Mouse (Mus musculus) embryo, embryonic 11.5 days (tissue): ENCODE results near the gene Gpr4.

Experiments used
- DNase-seq: peaks from one replicate; pipeline ENCODE4 v3.0.0-alpha.2; 2012; ENCODE audit warnings: low read depth, low spot score

The Gpr4 gene

GRCm38 (mm10) chr7:19227883-19228792 lies 15.8 kb downstream of the Gpr4 start, which contains the start of gene Opa3:
Gene Opa3 (plus strand): TSS chr7:19228334.
- DNase-seq, result peak; percentile 100

GRCm38 (mm10) chr7:19228793-19229148 lies 16.4 kb downstream of the Gpr4 start:
- no peak for DNase-seq

GRCm38 (mm10) chr7:19229404-19229803 lies 17.1 kb downstream of the Gpr4 start:
- DNase-seq, result no peak

DNA sequence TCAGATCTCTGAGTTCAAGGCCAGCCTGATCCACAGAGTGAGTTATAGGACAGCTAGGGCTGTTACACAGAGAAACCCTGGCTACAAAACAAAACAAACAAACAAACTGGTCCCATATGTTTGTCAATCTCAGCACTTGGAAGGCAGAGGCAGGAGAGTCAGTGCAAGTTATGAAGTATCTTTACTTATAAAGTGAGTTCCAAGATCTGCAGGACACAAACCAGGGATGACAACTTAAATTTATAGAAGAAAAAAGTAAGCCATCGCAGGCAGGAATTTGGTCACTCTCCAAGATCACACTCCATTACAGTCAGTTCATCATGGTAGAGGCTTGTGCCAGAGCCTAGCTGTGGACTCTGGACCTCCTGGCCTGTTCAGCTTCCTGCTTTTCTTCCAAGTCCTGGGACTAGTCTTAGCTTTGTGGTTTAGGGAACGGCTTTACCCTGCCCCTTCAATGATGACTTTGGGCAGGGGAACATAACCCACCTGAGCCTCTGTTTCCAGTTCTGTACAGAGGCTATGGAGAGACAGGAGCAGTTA lies 17.8 kb downstream of the Gpr4 start:
- no peak for DNase-seq

- no peak for DNase-seq
Measured at GRCm38 (mm10) chr7:19230899-19231298, 18.6 kb downstream of the Gpr4 start.

DNA sequence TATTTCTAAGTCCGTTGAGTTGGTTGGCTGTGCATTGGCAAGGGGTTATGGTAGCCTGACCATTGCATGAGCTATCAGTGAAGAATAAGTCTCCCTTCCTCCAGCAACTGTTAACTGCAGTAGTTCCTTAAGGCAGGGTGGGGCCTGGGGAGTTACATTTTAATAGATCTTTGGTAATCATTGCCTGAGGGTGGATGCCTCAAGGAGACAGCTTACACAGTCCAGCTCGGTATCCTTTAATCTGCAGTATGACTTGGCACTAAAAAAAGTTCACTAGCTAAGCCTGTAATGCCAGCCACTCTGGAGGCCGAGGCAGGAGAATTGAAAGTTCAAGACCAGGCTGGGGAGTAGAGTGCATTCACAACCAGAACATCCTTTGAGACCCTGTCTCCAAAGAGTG lies 19.5 kb downstream of the Gpr4 start:
- no peak for DNase-seq

DNA sequence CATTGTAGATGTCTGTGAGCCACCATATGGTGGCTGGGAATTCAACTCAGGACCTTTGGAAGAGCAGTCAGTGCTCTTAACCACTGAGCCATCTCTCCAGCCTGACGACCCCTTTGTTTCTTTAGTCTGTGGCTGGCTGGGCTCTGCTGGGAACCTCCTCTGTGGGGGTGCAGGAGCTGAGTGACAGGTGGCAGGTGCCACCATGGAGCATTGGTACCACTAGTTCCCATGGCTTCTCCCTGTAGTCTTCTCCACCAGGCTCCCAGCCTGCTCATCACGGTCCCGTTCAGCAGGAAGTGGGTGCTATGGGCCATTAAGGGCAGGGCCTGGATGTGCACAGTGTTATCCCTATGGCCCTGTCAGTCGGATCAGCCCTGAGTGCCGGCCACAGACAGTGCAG lies 22.3 kb downstream of the Gpr4 start:
- no peak for DNase-seq

GRCm38 (mm10) chr7:19235092-19235671 lies 22.8 kb downstream of the Gpr4 start:
- DNase-seq, result no peak

DNA sequence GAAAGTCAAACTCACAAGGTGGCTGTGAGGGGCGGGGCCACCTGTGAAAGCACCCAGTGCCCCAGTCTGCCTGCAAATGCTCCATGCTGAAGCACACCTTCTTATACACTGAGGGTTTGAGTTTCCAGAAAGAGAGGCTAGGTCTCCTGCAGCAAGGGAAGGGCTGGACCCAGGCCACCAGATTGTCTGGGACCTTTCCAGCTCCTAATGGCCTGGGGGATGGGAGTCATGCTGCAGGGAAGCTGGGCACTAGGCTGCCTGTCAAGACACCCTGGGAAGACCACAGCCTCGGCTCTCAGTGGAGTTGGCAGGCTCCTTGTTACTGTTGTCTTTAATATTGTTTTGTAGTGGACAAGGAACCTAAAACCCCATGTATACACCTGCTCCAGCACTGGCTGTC lies 24.1 kb downstream of the Gpr4 start:
- DNase-seq, result no peak

DNA sequence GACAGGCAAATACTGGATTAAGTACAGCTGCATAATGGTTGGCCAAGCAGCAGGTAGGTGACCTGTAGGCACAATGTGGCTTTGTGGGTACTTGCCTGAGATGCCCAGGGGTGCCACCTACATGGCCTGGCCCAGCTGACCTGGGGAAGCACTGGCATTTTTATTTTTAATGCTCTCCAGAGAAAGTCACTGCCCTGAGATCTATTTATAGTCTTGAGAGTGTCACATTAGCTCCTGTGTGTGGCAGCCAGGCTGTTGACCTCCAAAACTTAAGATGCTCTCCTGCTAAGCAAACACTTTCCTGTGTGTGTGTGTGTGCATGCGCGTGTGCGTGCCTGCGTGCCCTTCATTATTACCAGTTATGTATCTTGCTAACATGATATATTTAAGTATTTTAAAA lies 26.0 kb downstream of the Gpr4 start:
- DNase-seq, result no peak

- peak; percentile 82 for DNase-seq
Measured at GRCm38 (mm10) chr7:19239423-19239822, 27.1 kb downstream of the Gpr4 start.

DNA sequence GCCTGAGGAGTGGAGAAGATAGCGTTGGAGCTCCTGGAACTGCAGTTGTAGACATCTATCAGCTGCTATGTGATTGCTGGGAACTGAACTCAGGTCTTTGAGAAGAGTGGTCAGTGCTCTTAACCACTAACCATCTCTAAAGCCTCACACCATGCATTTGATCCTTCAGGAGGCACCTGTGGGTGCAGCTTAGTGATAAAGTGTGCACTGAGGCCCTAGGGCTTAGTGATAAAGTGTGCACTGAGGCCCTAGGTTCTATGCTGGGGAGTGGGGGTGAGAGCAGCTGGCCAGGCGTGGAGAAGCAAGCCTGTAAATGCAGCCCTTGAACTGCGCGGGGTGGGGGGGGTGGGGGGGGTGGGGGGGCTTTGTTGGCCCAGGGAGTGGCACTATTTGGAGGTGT lies 27.6 kb downstream of the Gpr4 start:
- DNase-seq, result no peak

GRCm38 (mm10) chr7:19240905-19241463 lies 28.6 kb downstream of the Gpr4 start:
- no peak for DNase-seq

- no peak for DNase-seq
Measured at GRCm38 (mm10) chr7:19242005-19242404, 29.7 kb downstream of the Gpr4 start.

- no peak for DNase-seq
Measured at GRCm38 (mm10) chr7:19243858-19244257, 31.5 kb downstream of the Gpr4 start.

- no peak for DNase-seq
Measured at GRCm38 (mm10) chr7:19245083-19245482, 32.7 kb downstream of the Gpr4 start.

- DNase-seq, result no peak
Measured at GRCm38 (mm10) chr7:19246855-19247254, 34.5 kb downstream of the Gpr4 start.

GRCm38 (mm10) chr7:19247511-19247910 lies 35.2 kb downstream of the Gpr4 start:
- DNase-seq, result no peak

DNA sequence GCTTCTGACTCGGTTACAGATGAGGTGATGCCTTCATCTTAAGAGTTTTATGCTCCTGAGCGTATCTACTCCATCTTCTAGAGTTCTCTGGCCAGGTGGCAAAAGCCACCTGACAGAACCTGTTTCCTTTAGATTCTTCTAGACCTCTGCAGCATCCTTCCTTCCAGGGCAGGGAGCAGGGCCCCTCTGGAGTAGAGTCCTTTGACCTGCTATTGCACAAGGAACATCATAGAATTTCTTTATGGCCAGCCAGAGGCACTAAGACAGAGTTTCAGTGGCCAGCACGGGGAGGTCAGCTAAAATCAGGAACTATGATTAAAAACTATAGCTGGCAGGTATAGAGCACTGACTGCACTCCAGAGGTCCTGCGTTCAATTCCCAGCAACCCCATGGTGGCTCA lies 39.7 kb downstream of the Gpr4 start:
- no peak for DNase-seq

- DNase-seq, result no peak
Measured at GRCm38 (mm10) chr7:19253437-19253836, 41.1 kb downstream of the Gpr4 start.

DNA sequence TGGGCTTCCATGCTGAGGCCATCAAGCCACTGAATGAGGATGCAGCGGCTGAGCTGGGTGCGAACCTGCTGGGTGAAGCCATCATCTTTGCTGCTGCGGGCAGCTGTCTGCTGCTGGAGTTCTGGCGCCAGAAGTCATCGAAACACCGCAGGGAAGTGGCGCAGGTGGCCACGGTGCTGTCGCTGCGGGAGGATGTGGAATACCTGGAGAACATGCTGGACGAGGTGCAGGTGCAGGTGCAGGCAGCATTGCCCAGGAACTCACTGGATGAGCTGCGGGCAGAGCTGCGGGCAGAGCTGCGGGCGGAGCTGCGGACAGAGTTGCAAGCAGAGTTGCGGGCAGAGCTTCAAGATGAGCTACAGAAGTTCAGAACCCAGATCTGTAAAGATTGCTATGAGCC lies 43.1 kb downstream of the Gpr4 start:
- DNase-seq, result no peak

- no peak for DNase-seq
Measured at GRCm38 (mm10) chr7:19256567-19256966, 44.2 kb downstream of the Gpr4 start.
